In the genomic region with DNA sequence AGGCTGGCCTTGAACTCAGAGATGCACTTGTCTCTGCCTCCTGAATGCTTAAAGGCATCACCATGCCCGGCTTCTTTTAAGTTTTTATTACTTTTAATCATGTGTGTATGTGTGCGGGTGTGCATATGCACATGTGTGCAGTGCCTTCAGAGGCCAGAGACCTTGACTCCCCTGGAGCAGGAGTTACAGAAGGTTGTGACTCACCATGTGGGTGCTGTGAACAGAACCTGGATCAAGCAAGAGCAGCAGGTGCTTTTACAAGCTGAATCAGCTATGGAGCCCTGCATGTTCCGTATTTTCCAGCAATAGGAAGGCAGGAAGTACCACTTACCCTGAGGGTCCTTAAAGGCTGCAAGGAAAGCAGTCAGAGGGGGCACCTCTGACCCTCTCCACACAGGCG, we compare ENCODE assay signal across 8 mouse cellular contexts. TPM values are rescaled to one million over a fixed set of nuclear protein-coding genes. Genes with fewer than 3 reads are reported as not detected.
DNase-seq lines count a peak whose midpoint lies in the region; ATAC-seq and TF ChIP-seq lines count a peak whose summit lies in the region.
"Had no signal": no experiment of that assay in that cellular context is flagged by ENCODE, and none has a peak within 500 bp of the region (broad histone marks: within the 10 kb centered on the region; RNA-seq: fewer than 3 reads in every experiment).

No protein-coding gene starts in this region.

- H3K36me3 ChIP-seq in neural tube, embryonic 11.5 days (ENCODE audit: control insufficient read depth, insufficient read depth, low read length): no peaks in the 10 kb centered on the region
- no peaks in the 10 kb centered on the region for H3K36me3 ChIP-seq in forebrain, postnatal 0 days (ENCODE audit: insufficient read depth)
- no peaks in the 10 kb centered on the region for H3K36me3 ChIP-seq in limb, embryonic 15.5 days

- H3K9me3 ChIP-seq in neural tube, embryonic 11.5 days (ENCODE audit: control insufficient read depth, low read length): no peaks in the 10 kb centered on the region
- no peaks in the 10 kb centered on the region for H3K9me3 ChIP-seq in forebrain, postnatal 0 days (ENCODE audit: low read length)
- H3K9me3 ChIP-seq in limb, embryonic 15.5 days: no peaks in the 10 kb centered on the region

- WGBS in neural tube, embryonic 11.5 days: 53% methylated on average over 4 of the region's 4 CpGs
- WGBS in forebrain, postnatal 0 days: 58% methylated on average over 4 of the region's 4 CpGs
- 49% methylated on average over 4 of the region's 4 CpGs for WGBS in limb, embryonic 15.5 days

- no peaks in the 10 kb centered on the region for H3K27me3 ChIP-seq in neural tube, embryonic 11.5 days (ENCODE audit: control insufficient read depth, insufficient read depth, low read length)
- H3K27me3 ChIP-seq in forebrain, postnatal 0 days (ENCODE audit: insufficient read depth, low read length): no peaks in the 10 kb centered on the region
- H3K27me3 ChIP-seq in limb, embryonic 15.5 days: no peaks in the 10 kb centered on the region

- peaks cover 25% of the 10 kb centered on the region for H3K4me1 ChIP-seq in neural tube, embryonic 11.5 days (ENCODE audit: control insufficient read depth, insufficient read depth, low read length)
- H3K4me1 ChIP-seq in forebrain, postnatal 0 days (ENCODE audit: insufficient read depth): peaks cover 6% of the 10 kb centered on the region
- H3K4me1 ChIP-seq in limb, embryonic 15.5 days: peaks cover 59% of the 10 kb centered on the region

- H3K4me3 ChIP-seq in neural tube, embryonic 11.5 days (ENCODE audit: low read depth, low read length): peak overlapping the region; percentile 12; the same call in 1 of the 2 replicates
- H3K4me3 ChIP-seq in forebrain, postnatal 0 days (ENCODE audit: low read depth, low read length): peak overlapping the region; percentile 36
- H3K4me3 ChIP-seq in limb, embryonic 15.5 days: peak overlapping the region; percentile 35

- H3K4me2 ChIP-seq in neural tube, embryonic 11.5 days (ENCODE audit: low read depth): peak overlapping the region; percentile 42
- H3K4me2 ChIP-seq in forebrain, postnatal 0 days (ENCODE audit: low read depth): peak overlapping the region; percentile 63
- peak overlapping the region; percentile 59 for H3K4me2 ChIP-seq in limb, embryonic 15.5 days

- TF ChIP-seq CTCF in forebrain, postnatal 0 days (IDR thresholded peaks at IDR 0.05; ENCODE audit: low read depth): no peak

- peak overlapping the region; percentile 93 for H3K27ac ChIP-seq in neural tube, embryonic 11.5 days (ENCODE audit: low read depth, low read length)
- H3K27ac ChIP-seq in forebrain, postnatal 0 days (ENCODE audit: low read depth, low read length): peak overlapping the region; percentile 50
- peak overlapping the region; percentile 64 for H3K27ac ChIP-seq in limb, embryonic 15.5 days

- no peak for ATAC-seq in neural tube, embryonic 11.5 days (ENCODE audit: insufficient read depth, low FRiP score, low TSS enrichment)
- no peak; the same call in 1 of the 2 replicates for ATAC-seq in forebrain, postnatal 0 days
- ATAC-seq in limb, embryonic 15.5 days (ENCODE audit: insufficient number of reproducible peaks, low FRiP score, low TSS enrichment, low read depth): no peak

- DNase-seq in neural tube, embryonic 11.5 days (ENCODE audit: low spot score): no peak
- DNase-seq in neural tube, embryonic 10.5 days (ENCODE audit: extremely low spot score, low spot score): no peak
- DNase-seq in forebrain, postnatal 0 days: no peak
- DNase-seq in cerebellum, adult 11-12 months: no peak
- DNase-seq in left cerebral cortex, adult 8-10 months (ENCODE audit: low spot score in 2 of 2): no peak
- no peak for DNase-seq in embryo, embryonic 9.5 days (ENCODE audit: extremely low spot score)
- DNase-seq: thymus, postnatal 4 days had no signal

- peak overlapping the region; percentile 83 for H3K9ac ChIP-seq in neural tube, embryonic 11.5 days (ENCODE audit: low read length)
- H3K9ac ChIP-seq in forebrain, postnatal 0 days: peak overlapping the region; percentile 59
- H3K9ac ChIP-seq in limb, embryonic 15.5 days: 0 out of 2 replicates have a peak overlapping the region, but pooled peaks have one; percentile 23

RNA-seq across cellular contexts. Expression of gene Jund, which starts 7.5 kb away (rescaled TPM):
- 167 and 171 TPM in 2 replicates for polyA plus RNA-seq in neural tube, embryonic 11.5 days (2014; fragmentation: Nextera tagmentation; extraction: Ambion mirVana)
- total RNA-seq in forebrain, postnatal 0 days (2014; rRNA removed): 333 and 392 TPM in 2 replicates
- polyA plus RNA-seq in forebrain, postnatal 0 days (2015; fragmentation: Nextera tagmentation; extraction: Ambion mirVana): 108 and 114 TPM in 2 replicates
- polyA plus RNA-seq in limb, embryonic 15.5 days (2015; fragmentation: Nextera tagmentation; extraction: Ambion mirVana): 69.8 and 81.5 TPM in 2 replicates
- total RNA-seq in left cerebral cortex, adult 8-10 months (2022): 100 to 1,000 TPM; 206 to 222 (median 214) TPM

RNA-seq across cellular contexts. Expression of gene Iqcn, which starts 12.0 kb away (rescaled TPM):
- not detected in 2 replicates for polyA plus RNA-seq in neural tube, embryonic 11.5 days (2014; fragmentation: Nextera tagmentation; extraction: Ambion mirVana)
- 0.33 TPM in 1 of 2 replicates, not detected in the other for total RNA-seq in forebrain, postnatal 0 days (2014; rRNA removed)
- polyA plus RNA-seq in forebrain, postnatal 0 days (2015; fragmentation: Nextera tagmentation; extraction: Ambion mirVana): 0.03 and 0.08 TPM in 2 replicates
- 0.04 TPM in 2 replicates for polyA plus RNA-seq in limb, embryonic 15.5 days (2015; fragmentation: Nextera tagmentation; extraction: Ambion mirVana)
- total RNA-seq in left cerebral cortex, adult 8-10 months (2022): under 1 TPM in 1 of 4 experiments, not detected in 3; 0.07 TPM

RNA-seq across cellular contexts. Expression of gene Lsm4, which starts 18.2 kb away (rescaled TPM):
- 298 and 301 TPM in 2 replicates for polyA plus RNA-seq in neural tube, embryonic 11.5 days (2014; fragmentation: Nextera tagmentation; extraction: Ambion mirVana)
- 93.7 and 140 TPM in 2 replicates for total RNA-seq in forebrain, postnatal 0 days (2014; rRNA removed)
- polyA plus RNA-seq in forebrain, postnatal 0 days (2015; fragmentation: Nextera tagmentation; extraction: Ambion mirVana): 177 and 231 TPM in 2 replicates
- polyA plus RNA-seq in limb, embryonic 15.5 days (2015; fragmentation: Nextera tagmentation; extraction: Ambion mirVana): 199 and 201 TPM in 2 replicates
- 10 to 100 TPM; 61.5 to 65.0 (median 63.0) TPM for total RNA-seq in left cerebral cortex, adult 8-10 months (2022)

RNA-seq across cellular contexts. Expression of gene Gm3336, which starts 27.1 kb away (rescaled TPM):
- polyA plus RNA-seq in neural tube, embryonic 11.5 days (2014; fragmentation: Nextera tagmentation; extraction: Ambion mirVana): not detected in 2 replicates
- total RNA-seq in forebrain, postnatal 0 days (2014; rRNA removed): not detected in 2 replicates
- not detected in 2 replicates for polyA plus RNA-seq in forebrain, postnatal 0 days (2015; fragmentation: Nextera tagmentation; extraction: Ambion mirVana)
- polyA plus RNA-seq in limb, embryonic 15.5 days (2015; fragmentation: Nextera tagmentation; extraction: Ambion mirVana): not detected in 2 replicates
- total RNA-seq in left cerebral cortex, adult 8-10 months (2022): not detected

RNA-seq across cellular contexts. Expression of gene Pgpep1, which starts 31.0 kb away (rescaled TPM):
- polyA plus RNA-seq in neural tube, embryonic 11.5 days (2014; fragmentation: Nextera tagmentation; extraction: Ambion mirVana): 246 and 268 TPM in 2 replicates
- total RNA-seq in forebrain, postnatal 0 days (2014; rRNA removed): 22.1 and 23.8 TPM in 2 replicates
- polyA plus RNA-seq in forebrain, postnatal 0 days (2015; fragmentation: Nextera tagmentation; extraction: Ambion mirVana): 22.1 and 26.1 TPM in 2 replicates
- 57.5 and 60.7 TPM in 2 replicates for polyA plus RNA-seq in limb, embryonic 15.5 days (2015; fragmentation: Nextera tagmentation; extraction: Ambion mirVana)
- 10 to 100 TPM; 11.2 to 17.0 (median 13.4) TPM for total RNA-seq in left cerebral cortex, adult 8-10 months (2022)

Comparison
In these comparisons a context has a peak if more than half of its experiments do, and no peak if none do; other contexts are left out.
1. H3K9ac ChIP-seq: peak in every context shown above with its lines; median percentile 83 in neural tube, embryonic 11.5 days; 59 in forebrain, postnatal 0 days; 23 in limb, embryonic 15.5 days.